Mouse (Mus musculus) stomach, embryonic 14.5 days (tissue): ENCODE results near the gene a. TPM values are rescaled to one million over a fixed set of nuclear protein-coding genes. Genes with fewer than 3 reads are reported as not detected.
A peak's percentile ranks its signal among the peaks of the same experiment; 100 is the strongest.
"Not testable (repeated sequence)": the region's sequence is repeated elsewhere in the genome, so short reads cannot be mapped to it uniquely, and the experiment has no call there.

Experiments
- ATAC-seq: fragments of 200-750 bp; cut with Nextera tagmentation; 2 replicates; pipeline ENCODE4 v1.8.0; 2017; ENCODE audit warnings: low read depth, moderate TSS enrichment; ENCODE audit not compliant: insufficient number of reproducible peaks, insufficient read depth, low FRiP score
- H3K27ac ChIP-seq: fragments of 300-500 bp; sonication (generic); 2 replicates; pipeline ENCODE4 v1.5.1; 2014; ENCODE audit warnings: mild to moderate bottlenecking, low read length, moderate library complexity, mixed read lengths
- H3K27me3 ChIP-seq: fragments of 300-500 bp; sonication (generic); 2 replicates; pipeline ENCODE4 v1.6.1; 2014; ENCODE audit warnings: low read length, control low read depth, mixed read lengths; ENCODE audit not compliant: control insufficient read depth, insufficient read depth
- H3K36me3 ChIP-seq: fragments of 300-500 bp; sonication (generic); 2 replicates; pipeline ENCODE4 v1.6.1; 2014; ENCODE audit warnings: mild to moderate bottlenecking, control low read depth, low read length, moderate library complexity, mixed read lengths; ENCODE audit not compliant: control insufficient read depth, insufficient read depth
- H3K4me1 ChIP-seq: fragments of 300-500 bp; sonication (generic); 2 replicates; pipeline ENCODE4 v1.6.1; 2014; ENCODE audit warnings: low read length, control low read depth, mixed read lengths; ENCODE audit not compliant: control insufficient read depth, insufficient read depth
- H3K4me2 ChIP-seq: fragments of 300-500 bp; sonication (generic); replicated peaks from 2 replicates; pipeline ENCODE4 v1.6.1; 2014; ENCODE audit warnings: low read depth, low read length, control low read depth
- H3K4me3 ChIP-seq: fragments of 300-500 bp; sonication (generic); 2 replicates; pipeline ENCODE4 v1.5.1; 2014; ENCODE audit warnings: low read depth, low read length, control low read depth
- H3K9ac ChIP-seq: fragments of 300-500 bp; sonication (generic); replicated peaks from 2 replicates; pipeline ENCODE4 v1.6.1; 2014; ENCODE audit warnings: low read depth, mild to moderate bottlenecking, control low read depth, low read length, moderate library complexity, mixed read lengths
- H3K9me3 ChIP-seq: fragments of 300-500 bp; sonication (generic); 2 replicates; pipeline ENCODE4 v1.6.1; 2016; ENCODE audit warnings: low read depth, low read length, control low read depth; ENCODE audit not compliant: control insufficient read depth
- WGBS: fragments of 180-500 bp; shearing (Covaris S2); extraction: QIAGEN DNeasy Blood & Tissue Kit; methylation state at CpG from one replicate; pipeline ENCODE4 v1.1.7; 2014; 5-methylcytosine and 5-hydroxymethylcytosine counted together
- polyA plus RNA-seq: library from polyadenylated mRNA; unstranded; fragments of >200 nt; fragmentation: Nextera tagmentation; extraction: Ambion mirVana; gene quantifications from 2 replicates; pipeline ENCODE4 v1.2.1, GENCODE M21; 2014

a gene
- polyA plus RNA-seq, 1 experiment from 2014 or later: not detected

GRCm38 (mm10) chr2:154905796-154906195 lies 114.6 kb downstream of the a start:
- Histone ChIP-seq H3K27ac (no peak overlapping the region), H3K4me3 (no peak overlapping the region), H3K36me3 (no peaks in the 10 kb centered on the region), H3K4me1 (no peaks in the 10 kb centered on the region), H3K27me3 (no peaks in the 10 kb centered on the region), H3K9ac (no peak overlapping the region), H3K4me2 (no peak overlapping the region), H3K9me3 (no peaks in the 10 kb centered on the region)
- ATAC-seq: no peak
- WGBS: 51% methylated on average over 2 of the region's 2 CpGs

- WGBS: 4% methylated on average over 1 of the region's 2 CpGs
- not testable (repeated sequence) for H3K9me3 ChIP-seq, H3K36me3 ChIP-seq, H3K4me3 ChIP-seq, ATAC-seq, H3K9ac ChIP-seq, H3K27ac ChIP-seq, H3K4me1 ChIP-seq, H3K27me3 ChIP-seq, H3K4me2 ChIP-seq
Measured at GRCm38 (mm10) chr2:154908223-154908622, 117.0 kb downstream of the a start.

- ATAC-seq: no peak
Measured at GRCm38 (mm10) chr2:154909789-154910188, 118.6 kb downstream of the a start.

GRCm38 (mm10) chr2:154915922-154916541 lies 124.8 kb downstream of the a start:
- H3K4me2 ChIP-seq: no peak overlapping the region
- no peak for ATAC-seq
- no peak overlapping the region for H3K27ac ChIP-seq
- no peak overlapping the region for H3K4me3 ChIP-seq
- H3K9ac ChIP-seq: no peak overlapping the region
- H3K27me3 ChIP-seq: no peaks in the 10 kb centered on the region
- WGBS: 57% methylated on average over 12 of the region's 12 CpGs
- H3K36me3 ChIP-seq: no peaks in the 10 kb centered on the region
- no peaks in the 10 kb centered on the region for H3K9me3 ChIP-seq
- H3K4me1 ChIP-seq: peaks cover 4% of the 10 kb centered on the region

More at GRCm38 (mm10) chr2:154909789-154910188, 118.6 kb downstream of the a start:
- no peak overlapping the region for H3K9ac ChIP-seq
- H3K36me3 ChIP-seq: no peaks in the 10 kb centered on the region
- H3K4me1 ChIP-seq: no peaks in the 10 kb centered on the region
- H3K4me2 ChIP-seq: no peak overlapping the region
- H3K4me3 ChIP-seq: no peak overlapping the region
- 76% methylated on average over 6 of the region's 6 CpGs for WGBS
- no peaks in the 10 kb centered on the region for H3K27me3 ChIP-seq
- H3K27ac ChIP-seq: no peak overlapping the region
- H3K9me3 ChIP-seq: no peaks in the 10 kb centered on the region

GRCm38 (mm10) chr2:154916547-154916946 lies 125.3 kb downstream of the a start:
- 16% methylated on average over 2 of the region's 2 CpGs for WGBS
- Histone ChIP-seq H3K4me1 (peaks cover 4% of the 10 kb centered on the region), H3K4me2 (no peak overlapping the region), H3K27ac (no peak overlapping the region), H3K27me3 (no peaks in the 10 kb centered on the region), H3K36me3 (no peaks in the 10 kb centered on the region), H3K9ac (no peak overlapping the region), H3K4me3 (no peak overlapping the region), H3K9me3 (no peaks in the 10 kb centered on the region)
- ATAC-seq: no peak

GRCm38 (mm10) chr2:154917866-154918641 lies 126.9 kb downstream of the a start:
- no peaks in the 10 kb centered on the region for H3K36me3 ChIP-seq
- no peak overlapping the region for H3K27ac ChIP-seq
- no peaks in the 10 kb centered on the region for H3K27me3 ChIP-seq
- no peaks in the 10 kb centered on the region for H3K9me3 ChIP-seq
- no peak overlapping the region for H3K4me2 ChIP-seq
- H3K9ac ChIP-seq: no peak overlapping the region
- no peak overlapping the region for H3K4me3 ChIP-seq
- peaks cover 4% of the 10 kb centered on the region for H3K4me1 ChIP-seq
- peak; percentile 84 for ATAC-seq
- WGBS: 55% methylated on average over 13 of the region's 13 CpGs

- Histone ChIP-seq H3K27ac (no peak overlapping the region), H3K9ac (no peak overlapping the region), H3K4me3 (no peak overlapping the region), H3K9me3 (no peaks in the 10 kb centered on the region), H3K4me2 (no peak overlapping the region), H3K27me3 (no peaks in the 10 kb centered on the region), H3K36me3 (no peaks in the 10 kb centered on the region), H3K4me1 (peaks cover 5% of the 10 kb centered on the region)
- WGBS: 68% methylated on average over 7 of the region's 7 CpGs
- no peak for ATAC-seq
Measured at GRCm38 (mm10) chr2:154920896-154921295, 129.7 kb downstream of the a start.

- not testable (repeated sequence) for H3K9me3 ChIP-seq, H3K9ac ChIP-seq, H3K4me2 ChIP-seq, H3K4me1 ChIP-seq, H3K4me3 ChIP-seq, H3K36me3 ChIP-seq, H3K27me3 ChIP-seq, H3K27ac ChIP-seq
- ATAC-seq: peak; percentile 46; the same call in 1 of the 2 replicates
- WGBS: no CpG with 5 or more reads among the region's 4 CpGs
Measured at GRCm38 (mm10) chr2:154922134-154922533, 130.9 kb downstream of the a start.
